Mouse (Mus musculus) heart, adult 2 months (tissue): Measurements from ENCODE around the gene Stip1. TPM values are rescaled to one million over a fixed set of nuclear protein-coding genes. Genes with fewer than 3 reads are reported as not detected.
A peak's percentile ranks its signal among the peaks of the same experiment; 100 is the strongest.

ENCODE experiments used
- DNase-seq, 2 experiments: peaks; one replicate each; pipeline ENCODE4 v3.0.0; 2021
- H3K27ac ChIP-seq: fragments of 200-600 bp; 2 replicates; pipeline ENCODE4 v1.8.1; 2022
- H3K27me3 ChIP-seq: fragments of 200-500 bp; 2 replicates; pipeline ENCODE4 v1.6.1; 2012; ENCODE audit warnings: mild to moderate bottlenecking, low read length, inconsistent platforms, mixed read lengths; ENCODE audit not compliant: control insufficient read depth, insufficient read depth
- H3K36me3 ChIP-seq: fragments of 200-500 bp; 2 replicates; pipeline ENCODE4 v1.6.1; 2012; ENCODE audit warnings: low read length, inconsistent platforms; ENCODE audit not compliant: control insufficient read depth, insufficient read depth
- H3K4me1 ChIP-seq: fragments of 200-500 bp; 2 replicates; pipeline ENCODE4 v1.6.1; 2011; ENCODE audit warnings: low read length; ENCODE audit not compliant: control insufficient read depth, insufficient read depth
- H3K4me3 ChIP-seq: fragments of 200-600 bp; 2 replicates; pipeline ENCODE4 v1.8.1; 2022
- H3K79me2 ChIP-seq: fragments of 200-500 bp; replicated peaks from 2 replicates; pipeline ENCODE4 v1.6.1; 2012; ENCODE audit warnings: mild to moderate bottlenecking, inconsistent platforms, low read length, moderate library complexity, mixed read lengths; ENCODE audit not compliant: control insufficient read depth, insufficient read depth
- H3K9ac ChIP-seq: fragments of 200-500 bp; 2 replicates; pipeline ENCODE4 v1.6.1; 2012; ENCODE audit warnings: low read depth, mild to moderate bottlenecking, control low read depth, inconsistent platforms, low read length, mixed read lengths
- CTCF ChIP-seq: fragments of 200-600 bp; IDR thresholded peaks from 2 replicates; pipeline ENCODE4 v1.8.1; 2022; ENCODE audit warnings: antibody characterized with exemption, mild to moderate bottlenecking, moderate library complexity
- EP300 ChIP-seq: fragments of 200-500 bp; IDR thresholded peaks from 2 replicates; pipeline ENCODE4 v1.6.1; 2011; ENCODE audit warnings: low read depth, low read length, control low read depth; ENCODE audit not compliant: insufficient read depth
- POLR2A ChIP-seq: fragments of 200-500 bp; IDR thresholded peaks from 2 replicates; pipeline ENCODE4 v1.6.1; 2011; ENCODE audit warnings: mild to moderate bottlenecking, low read depth, low read length, control low read depth; ENCODE audit not compliant: insufficient read depth
- WGBS: fragments of 180-500 bp; shearing (Covaris S2); methylation state at CpG from one replicate; pipeline ENCODE4 v1.1.7; 2018; 5-methylcytosine and 5-hydroxymethylcytosine counted together
- intact Hi-C: fragments of 180-260 bp; cut with DNase I; formaldehyde crosslinking; loops from one replicate; pipeline ENCODE4 v1.15.1; 2025
- polyA plus RNA-seq: library from polyadenylated mRNA; depleted of rRNA; stranded (reverse); fragments of >200 nt; gene quantifications from 2 replicates; pipeline ENCODE4 v1.2.3, GENCODE M21; 2012
- total RNA-seq, 2 experiments: library from RNA; stranded (reverse); gene quantifications; 2 replicates each; pipeline ENCODE4 v1.2.3; 2021

Gene Stip1
- total and polyA plus RNA-seq, 3 experiments: 49.9 to 121 (median 117) TPM

DNA sequence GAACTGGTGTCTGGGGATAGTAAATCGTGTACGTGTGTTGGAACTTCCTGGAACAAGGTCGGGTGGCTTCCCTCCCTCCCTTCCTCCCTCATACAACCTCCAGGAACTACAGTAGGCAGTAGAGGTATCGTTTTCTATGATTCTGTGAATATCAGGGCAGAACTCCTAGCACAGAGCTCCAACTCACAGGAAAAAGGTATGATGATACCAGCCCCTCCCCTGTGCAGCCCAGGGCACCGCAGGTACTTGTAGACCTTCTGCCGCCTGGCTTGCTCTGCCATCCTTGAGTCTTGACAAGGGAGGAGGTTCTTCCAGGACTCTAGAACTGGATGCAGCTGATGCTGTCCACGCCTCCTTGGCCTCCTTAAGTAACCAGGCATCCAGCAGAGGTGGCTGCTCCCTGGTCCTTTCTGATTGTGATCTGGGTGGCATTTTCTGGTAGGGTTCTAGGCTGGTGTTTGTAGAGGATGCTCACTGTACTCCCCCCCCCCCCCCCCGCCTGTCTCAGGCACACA lies 27.1 kb upstream of the Stip1 start:
- Histone ChIP-seq H3K9ac (no peak overlapping the region), H3K27ac (no peak overlapping the region), H3K4me1 (no peaks in the 10 kb centered on the region), H3K79me2 (no peaks in the 10 kb centered on the region), H3K36me3 (no peaks in the 10 kb centered on the region), H3K27me3 (no peaks in the 10 kb centered on the region), H3K4me3 (no peak overlapping the region)
- 54% methylated on average over 8 of the region's 8 CpGs for WGBS
- DNase-seq: no peak
- TF ChIP-seq CTCF (no peak), EP300 (no peak), POLR2A (no peak)
- intact Hi-C loops: loop anchor here (5.0 to 10.0 kb wide), 2 partner anchors 278 to 370 kb away; partner anchors contain the start of gene Mark2

- H3K27ac ChIP-seq: no peak overlapping the region
- peak in 1 of 2 experiments; percentile 34 for DNase-seq
- no peaks in the 10 kb centered on the region for H3K27me3 ChIP-seq
- TF ChIP-seq EP300 (no peak), CTCF (no peak), POLR2A (no peak)
- intact Hi-C loops: loop anchor here (5.0 to 10.0 kb wide), 2 partner anchors 279 to 371 kb away; partner anchors contain the start of gene Mark2
- WGBS: 38% methylated on average over 15 of the region's 15 CpGs
- no peak overlapping the region for H3K4me3 ChIP-seq
- H3K36me3 ChIP-seq: no peaks in the 10 kb centered on the region
- no peak overlapping the region for H3K9ac ChIP-seq
- no peaks in the 10 kb centered on the region for H3K79me2 ChIP-seq
- no peaks in the 10 kb centered on the region for H3K4me1 ChIP-seq
Observed at GRCm38 (mm10) chr19:7066034-7066827, 26.5 kb upstream of the Stip1 start.

DNA sequence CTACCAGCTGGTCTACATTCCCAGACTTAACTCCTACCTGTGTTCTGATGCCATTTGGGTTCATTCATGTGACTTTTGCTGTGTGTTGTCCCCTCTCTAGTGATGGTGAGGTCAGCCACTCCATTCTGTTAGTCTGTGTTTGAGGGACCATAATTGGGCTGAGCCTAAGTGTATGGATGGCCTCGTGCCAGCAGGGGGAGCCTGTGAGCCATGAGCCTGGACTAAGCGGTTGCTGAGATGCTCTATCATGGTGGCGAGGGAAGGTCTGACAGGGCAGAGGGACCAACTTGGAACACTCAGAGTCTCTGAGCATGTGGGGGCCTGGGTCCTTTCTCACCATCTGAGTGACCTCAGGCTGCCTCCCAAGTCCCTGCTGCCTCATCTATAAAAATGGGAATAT lies 24.8 kb upstream of the Stip1 start:
- TF ChIP-seq CTCF (peak; percentile 98), EP300 (peak; percentile 90), POLR2A (peak; percentile 30; the same call in 1 of the 2 replicates)
- intact Hi-C loops: loop anchor here (1.0 to 10.0 kb wide), 2 partner anchors 132 to 280 kb away; partner anchors contain the start of gene Mark2
- Histone ChIP-seq H3K4me1 (no peaks in the 10 kb centered on the region), H3K36me3 (no peaks in the 10 kb centered on the region), H3K79me2 (no peaks in the 10 kb centered on the region), H3K9ac (no peak overlapping the region), H3K4me3 (no peak overlapping the region), H3K27me3 (no peaks in the 10 kb centered on the region), H3K27ac (no peak overlapping the region)
- peak; percentile 75 to 86 for DNase-seq
- WGBS: 2% methylated on average over 3 of the region's 3 CpGs

DNA sequence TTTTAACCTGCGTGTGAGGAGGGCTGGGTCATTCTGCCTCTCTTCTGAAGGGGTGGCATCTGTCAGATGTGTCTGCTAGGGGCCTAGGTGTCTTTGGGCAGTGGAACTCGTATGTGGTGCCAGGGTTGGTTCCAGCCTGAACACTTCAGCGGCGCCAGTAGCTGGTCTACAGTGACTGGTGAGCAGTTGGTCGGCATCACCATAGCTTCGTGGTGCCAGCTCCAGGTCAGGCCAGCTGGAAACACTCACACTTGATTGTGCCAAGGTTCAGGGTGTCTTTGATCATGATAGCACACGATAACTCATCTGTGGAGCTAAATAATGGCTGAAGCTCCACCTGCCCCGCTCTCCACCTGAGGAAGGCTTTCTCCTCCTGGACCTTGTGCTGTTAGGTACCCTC lies 23.1 kb upstream of the Stip1 start:
- TF ChIP-seq CTCF: no peak
- TF ChIP-seq POLR2A: no peak
- no peak for TF ChIP-seq EP300
- Histone ChIP-seq H3K4me1 (peaks cover 2% of the 10 kb centered on the region; the same call in 1 of the 2 replicates), H3K9ac (no peak overlapping the region), H3K79me2 (no peaks in the 10 kb centered on the region), H3K27me3 (no peaks in the 10 kb centered on the region), H3K27ac (no peak overlapping the region), H3K36me3 (no peaks in the 10 kb centered on the region), H3K4me3 (no peak overlapping the region)
- WGBS: 79% methylated on average over 8 of the region's 8 CpGs
- intact Hi-C loops: loop anchor here (10.0 kb wide), 1 partner anchor 282 kb away; the partner anchor contains the start of gene Mark2
- no peak for DNase-seq

DNA sequence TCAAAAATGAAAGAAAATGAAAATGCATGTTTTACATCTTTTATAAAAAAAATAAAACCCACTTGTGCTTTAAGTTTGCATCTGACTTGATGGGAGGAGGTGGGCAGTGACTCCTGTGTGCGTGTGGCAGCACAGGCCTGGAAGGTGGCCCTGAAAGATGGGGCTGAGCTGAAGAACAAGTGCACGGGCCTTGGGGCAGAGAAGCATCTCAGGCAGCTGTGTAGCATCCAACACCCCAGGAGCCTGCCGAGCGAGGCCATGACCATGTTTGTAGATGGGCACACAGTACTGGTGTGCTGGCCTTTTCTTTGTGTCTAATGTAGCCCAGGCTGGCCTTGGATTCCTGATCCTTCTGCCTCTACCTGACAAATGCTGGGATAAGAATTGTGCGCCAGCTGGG lies 22.3 kb upstream of the Stip1 start:
- Histone ChIP-seq H3K4me1 (peaks cover 2% of the 10 kb centered on the region; the same call in 1 of the 2 replicates), H3K27me3 (no peaks in the 10 kb centered on the region), H3K36me3 (no peaks in the 10 kb centered on the region), H3K79me2 (no peaks in the 10 kb centered on the region), H3K9ac (no peak overlapping the region), H3K4me3 (no peak overlapping the region), H3K27ac (no peak overlapping the region)
- intact Hi-C loops: loop anchor here (10.0 kb wide), 1 partner anchor 283 kb away; the partner anchor contains the start of gene Mark2
- WGBS: 85% methylated on average over 5 of the region's 5 CpGs
- DNase-seq: no peak
- TF ChIP-seq EP300 (no peak), POLR2A (no peak), CTCF (no peak)
